Mouse (Mus musculus) C2C12 (cell line): ENCODE measurements around the gene Ptgfr. TPM values are rescaled to one million over a fixed set of nuclear protein-coding genes. Genes with fewer than 3 reads are reported as not detected.

Source experiments
- H3K27me3 ChIP-seq: one replicate; pipeline ENCODE4 v1.6.1; 2011; ENCODE audit not compliant: control insufficient read depth, insufficient read depth, insufficient read length
- H3K36me3 ChIP-seq: one replicate; pipeline ENCODE4 v1.6.1; 2011; ENCODE audit not compliant: control insufficient read depth, insufficient read depth
- H3K4me3 ChIP-seq: one replicate; pipeline ENCODE4 v1.5.1; 2011; ENCODE audit warnings: mild to moderate bottlenecking, control low read depth; ENCODE audit not compliant: poor library complexity, insufficient read depth, severe bottlenecking
- H3K79me2 ChIP-seq: one replicate; pipeline ENCODE4 v1.6.1; 2011; ENCODE audit not compliant: control insufficient read depth, insufficient read depth
- H3K79me3 ChIP-seq: one replicate; pipeline ENCODE4 v1.6.1; 2011; ENCODE audit warnings: low read depth, control low read depth
- H3ac ChIP-seq: one replicate; pipeline ENCODE3; 2011; ENCODE audit warnings: low read depth; ENCODE audit not compliant: control insufficient read depth, insufficient read length
- CEBPB ChIP-seq: IDR thresholded peaks from one replicate; pipeline ENCODE4 v1.6.1; 2011; ENCODE audit warnings: low read depth, mild to moderate bottlenecking, control low read depth, moderate library complexity
- CTCF ChIP-seq: IDR thresholded peaks from one replicate; pipeline ENCODE4 v1.5.1; 2011; ENCODE audit not compliant: control insufficient read depth, insufficient read depth, insufficient read length
- FOSL1 ChIP-seq: IDR thresholded peaks from one replicate; pipeline ENCODE4 v1.8.0; 2011; ENCODE audit warnings: mild to moderate bottlenecking, low read length; ENCODE audit not compliant: poor library complexity, insufficient read depth, severe bottlenecking
- MAX ChIP-seq: IDR thresholded peaks from one replicate; pipeline ENCODE4 v1.6.1; 2011; ENCODE audit warnings: mild to moderate bottlenecking, control low read depth
- MYOD1 ChIP-seq: IDR thresholded peaks from one replicate; pipeline ENCODE4 v1.6.1; 2011; ENCODE audit warnings: low read depth; ENCODE audit not compliant: control insufficient read depth, insufficient read length
- MYOG ChIP-seq: IDR thresholded peaks from one replicate; pipeline ENCODE4 v1.6.1; 2011; ENCODE audit not compliant: control insufficient read depth, insufficient read length; ENCODE audit errors: extremely low read depth
- USF1 ChIP-seq: IDR thresholded peaks from one replicate; pipeline ENCODE4 v1.6.1; 2011; ENCODE audit warnings: low read depth, mild to moderate bottlenecking, control low read depth, moderate library complexity
- polyA plus RNA-seq: library from polyadenylated mRNA; unstranded; fragments of >200 nt; fragmentation: generic; extraction: Trizol; gene quantifications from one replicate; pipeline ENCODE4 v1.2.1, GENCODE M21; 2012; ENCODE audit warnings: missing spikeins

Gene Ptgfr
- polyA plus RNA-seq, 1 experiment, result 0.07 TPM

GRCm38 (mm10) chr3:151846292-151846691 lies 8.9 kb upstream of the Ptgfr start:
- TF ChIP-seq CTCF (no peak), MAX (no peak)
- no peak overlapping the region for H3ac ChIP-seq
- no peak overlapping the region for H3K4me3 ChIP-seq
- H3K79me2 ChIP-seq, result no peaks in the 10 kb centered on the region
- H3K79me3 ChIP-seq, result no peaks in the 10 kb centered on the region
- no peaks in the 10 kb centered on the region for H3K27me3 ChIP-seq
- no peaks in the 10 kb centered on the region for H3K36me3 ChIP-seq

- no peak overlapping the region for H3ac ChIP-seq
- no peak for TF ChIP-seq MAX
- TF ChIP-seq CEBPB, result no peak
- TF ChIP-seq USF1, result no peak
- TF ChIP-seq MYOD1, result no peak
- TF ChIP-seq CTCF, result no peak
- no peak for TF ChIP-seq MYOG
- no peak for TF ChIP-seq FOSL1
- no peak overlapping the region for H3K4me3 ChIP-seq
- H3K79me3 ChIP-seq, result no peaks in the 10 kb centered on the region
- H3K36me3 ChIP-seq, result no peaks in the 10 kb centered on the region
- H3K79me2 ChIP-seq, result no peaks in the 10 kb centered on the region
- H3K27me3 ChIP-seq, result no peaks in the 10 kb centered on the region
These were observed 7.1 kb upstream of the Ptgfr start for GRCm38 (mm10) chr3:151844361-151845154.

- peaks cover 4% of the 10 kb centered on the region for H3K27me3 ChIP-seq
- no peaks in the 10 kb centered on the region for H3K79me3 ChIP-seq
- no peak overlapping the region for H3ac ChIP-seq
- no peaks in the 10 kb centered on the region for H3K36me3 ChIP-seq
- TF ChIP-seq CTCF (no peak), CEBPB (peak; percentile 20)
- no peaks in the 10 kb centered on the region for H3K79me2 ChIP-seq
- no peak overlapping the region for H3K4me3 ChIP-seq
These were observed 3.3 kb upstream of the Ptgfr start for GRCm38 (mm10) chr3:151840688-151841087.

GRCm38 (mm10) chr3:151838372-151838771 lies 942 bp upstream of the Ptgfr start:
- H3ac ChIP-seq, result no peak overlapping the region
- no peaks in the 10 kb centered on the region for H3K79me3 ChIP-seq
- no peaks in the 10 kb centered on the region for H3K36me3 ChIP-seq
- TF ChIP-seq MAX, result no peak
- no peak for TF ChIP-seq MYOG
- no peak for TF ChIP-seq USF1
- no peak for TF ChIP-seq FOSL1
- no peak overlapping the region for H3K4me3 ChIP-seq
- no peaks in the 10 kb centered on the region for H3K79me2 ChIP-seq
- H3K27me3 ChIP-seq, result peaks cover 6% of the 10 kb centered on the region

GRCm38 (mm10) chr3:151837749-151838148 lies 319 bp upstream of the Ptgfr start:
- Histone ChIP-seq H3K36me3 (no peaks in the 10 kb centered on the region), H3K79me2 (no peaks in the 10 kb centered on the region), H3ac (no peak overlapping the region), H3K27me3 (peaks cover 6% of the 10 kb centered on the region), H3K79me3 (no peaks in the 10 kb centered on the region), H3K4me3 (no peak overlapping the region)
- TF ChIP-seq FOSL1, result no peak
- TF ChIP-seq CTCF, result no peak
- TF ChIP-seq CEBPB, result no peak
- no peak for TF ChIP-seq USF1
- TF ChIP-seq MAX, result no peak
- no peak for TF ChIP-seq MYOD1
- no peak for TF ChIP-seq MYOG

GRCm38 (mm10) chr3:151836451-151836850 lies 979 bp downstream of the Ptgfr start:
- H3K79me3 ChIP-seq, result no peaks in the 10 kb centered on the region
- H3K27me3 ChIP-seq, result peaks cover 6% of the 10 kb centered on the region
- H3K79me2 ChIP-seq, result no peaks in the 10 kb centered on the region
- H3ac ChIP-seq, result no peak overlapping the region
- H3K4me3 ChIP-seq, result no peak overlapping the region
- TF ChIP-seq CTCF (no peak), MAX (no peak), FOSL1 (no peak), MYOD1 (no peak), MYOG (no peak), CEBPB (no peak), USF1 (no peak)
- H3K36me3 ChIP-seq, result no peaks in the 10 kb centered on the region
